Mouse (Mus musculus): ENCODE results near the gene Cables2.
"Not testable (repeated sequence)": the region's sequence is repeated elsewhere in the genome, so short reads cannot be mapped to it uniquely, and the experiment has no call there.

Gene Cables2

DNA sequence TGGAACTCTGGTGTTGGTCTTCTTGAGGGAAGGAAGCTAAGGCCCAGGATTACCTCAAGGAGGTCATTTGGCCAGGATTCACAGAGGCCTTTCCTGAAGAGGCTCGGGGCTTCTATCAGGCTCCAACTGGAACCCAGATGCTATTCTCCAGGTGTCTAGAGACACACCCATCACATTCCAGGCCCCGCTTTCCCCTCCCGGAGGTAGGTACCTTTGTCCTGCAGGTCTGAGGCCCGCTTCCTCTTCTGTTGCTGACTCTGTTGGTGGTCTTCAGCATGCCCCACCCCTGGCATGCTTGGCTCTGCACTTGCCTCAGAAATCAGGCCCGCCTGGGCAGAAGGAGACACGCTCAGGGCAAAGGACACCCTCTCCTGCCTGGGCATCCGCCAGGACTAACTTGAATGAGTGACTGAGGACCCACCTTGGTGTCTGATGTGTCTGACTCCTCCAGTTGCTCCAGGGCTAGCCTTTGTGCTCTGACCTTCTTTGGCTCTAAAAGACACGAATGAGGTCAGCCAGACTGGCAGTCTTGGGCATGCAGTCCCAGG, 4.6 kb upstream of the Cables2 start:
- no peak for DNase-seq (ENCODE audit: low read depth, low spot score)

DNA sequence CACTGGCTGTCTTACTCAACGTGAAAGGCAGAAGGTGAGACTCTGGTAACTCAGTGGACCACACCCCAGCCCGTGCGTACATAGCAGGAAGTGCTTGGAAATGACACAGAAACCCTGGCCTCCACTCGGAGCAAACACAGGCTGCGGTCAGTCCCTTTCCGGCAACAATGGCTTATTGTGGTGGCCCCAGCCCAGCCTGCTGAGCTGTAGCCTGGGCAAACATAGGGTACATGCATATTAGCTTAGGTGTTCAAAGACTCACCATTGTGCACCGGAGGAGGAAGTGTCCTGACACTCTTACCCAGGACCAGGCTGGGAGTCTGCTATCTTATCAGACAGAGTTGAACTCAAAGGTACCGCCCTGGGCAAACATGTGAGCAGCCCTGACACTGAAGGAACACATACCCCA, 3.6 kb upstream of the Cables2 start:
- no peak for DNase-seq (ENCODE audit: low read depth, low spot score)

DNA sequence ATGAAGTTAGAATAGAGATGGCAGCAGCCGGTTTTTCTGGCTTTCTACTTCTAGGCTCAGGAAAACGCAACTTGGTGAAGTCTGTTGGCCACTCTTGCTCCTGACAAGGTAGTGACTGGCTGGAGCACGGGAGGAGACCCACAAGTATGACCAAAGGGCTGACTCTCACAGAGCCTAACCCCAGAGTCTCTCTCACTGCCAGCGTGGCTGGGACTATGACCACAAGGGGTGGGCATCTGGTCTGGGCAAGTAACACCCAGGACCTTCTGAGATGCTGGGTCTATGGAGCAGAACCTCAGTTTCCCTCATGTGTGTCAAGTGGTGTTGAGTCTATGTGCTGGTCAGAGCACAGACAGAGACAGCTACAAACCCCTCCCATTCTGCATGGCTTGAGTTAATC, 3.1 kb upstream of the Cables2 start:
- no peak for DNase-seq (ENCODE audit: low read depth, low spot score)

DNA sequence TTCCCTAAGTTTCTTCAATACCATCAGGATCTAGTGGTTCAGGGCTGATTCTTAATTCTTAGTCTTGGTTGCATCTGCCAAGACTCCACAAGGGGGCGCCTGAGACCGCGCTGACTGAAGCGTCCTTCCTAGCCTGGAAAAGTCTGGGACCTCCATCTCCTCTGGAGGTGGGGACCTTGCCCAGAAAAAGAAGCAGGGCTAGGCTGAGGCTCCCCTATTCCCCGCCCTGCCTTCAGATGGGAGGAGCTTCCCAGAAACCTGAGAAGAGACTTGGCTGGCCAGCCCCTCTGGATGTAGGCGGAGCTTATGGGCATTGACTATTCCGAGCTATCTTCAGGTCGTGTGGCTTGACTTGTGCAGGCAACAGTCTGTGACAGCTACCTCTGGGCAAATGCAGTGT, 2.5 kb upstream of the Cables2 start:
- DNase-seq (ENCODE audit: low read depth, low spot score): peak; percentile 86

DNA sequence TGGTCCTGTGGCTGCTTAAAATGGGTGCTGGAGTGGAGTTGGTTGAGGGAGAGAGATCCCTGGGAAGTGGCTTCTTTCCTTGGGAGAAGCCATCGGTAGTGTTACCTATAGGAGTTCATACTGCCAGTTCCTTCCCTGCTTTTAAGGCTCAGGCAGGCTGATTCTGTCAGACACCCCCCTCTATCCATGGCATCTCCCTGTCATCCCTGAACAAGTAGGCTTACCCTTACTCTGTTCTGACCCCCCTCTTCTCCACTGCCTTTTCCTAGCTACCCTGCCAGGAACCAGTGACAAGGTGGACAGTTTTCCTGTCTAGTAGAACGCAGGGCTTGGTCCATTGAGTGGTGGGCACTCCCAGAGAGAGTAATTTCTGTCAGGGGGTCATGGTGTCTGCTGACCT, 1.2 kb upstream of the Cables2 start:
- no peak for DNase-seq (ENCODE audit: low read depth, low spot score)

DNA sequence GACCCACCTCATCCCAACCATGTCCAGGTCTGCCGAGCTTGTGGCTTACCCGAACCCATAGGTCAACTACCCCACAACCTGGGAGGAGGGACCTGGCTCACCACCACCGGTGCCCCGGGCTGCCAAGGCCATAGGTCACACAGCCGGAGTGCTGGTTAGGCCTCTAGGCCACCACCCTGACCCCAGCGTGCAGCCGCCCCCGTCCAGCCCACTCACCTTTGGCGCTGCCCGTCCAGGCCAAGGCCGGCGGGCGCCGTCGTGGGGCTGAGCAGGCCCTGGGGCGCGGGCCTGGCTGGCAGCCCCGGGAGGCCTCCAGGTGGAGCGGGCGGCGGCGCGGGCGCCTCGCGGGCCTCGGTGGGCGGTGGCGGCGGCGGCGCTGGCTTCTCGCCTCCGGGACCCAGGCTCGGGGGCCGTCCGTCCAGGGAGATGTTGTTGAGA, 393 bp downstream of the Cables2 start:
- DNase-seq (ENCODE audit: low read depth, low spot score): no peak

DNA sequence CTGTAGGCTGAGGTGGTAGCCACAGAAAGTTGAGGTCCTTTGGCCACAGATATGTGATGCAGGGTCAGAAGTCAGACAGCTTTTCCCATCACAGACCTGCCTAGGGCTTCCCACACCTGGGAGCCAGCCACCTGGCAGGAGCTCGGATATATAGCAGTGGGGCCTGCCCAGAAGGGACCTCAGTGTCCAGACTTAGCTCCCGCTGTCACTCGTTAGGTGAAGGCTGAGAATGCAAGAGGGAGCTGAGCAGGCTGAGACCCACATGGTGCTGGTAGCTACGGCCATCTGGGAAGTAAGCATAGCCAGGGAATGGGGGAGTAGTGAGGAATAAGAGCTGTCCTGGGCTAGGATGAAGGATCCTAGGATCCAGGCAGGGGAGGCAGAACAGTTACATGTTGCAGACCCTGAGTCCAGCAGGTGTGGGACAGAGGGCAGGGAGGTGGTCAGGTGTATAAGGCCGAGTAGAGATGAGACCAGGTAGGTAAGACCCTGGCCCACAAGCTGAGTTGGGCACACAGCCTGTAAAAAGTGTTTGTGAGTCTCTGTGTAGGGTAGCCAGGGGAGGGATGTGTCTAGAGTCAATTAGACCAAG, 1.4 kb downstream of the Cables2 start:
- no peak for DNase-seq (ENCODE audit: low read depth, low spot score)

DNA sequence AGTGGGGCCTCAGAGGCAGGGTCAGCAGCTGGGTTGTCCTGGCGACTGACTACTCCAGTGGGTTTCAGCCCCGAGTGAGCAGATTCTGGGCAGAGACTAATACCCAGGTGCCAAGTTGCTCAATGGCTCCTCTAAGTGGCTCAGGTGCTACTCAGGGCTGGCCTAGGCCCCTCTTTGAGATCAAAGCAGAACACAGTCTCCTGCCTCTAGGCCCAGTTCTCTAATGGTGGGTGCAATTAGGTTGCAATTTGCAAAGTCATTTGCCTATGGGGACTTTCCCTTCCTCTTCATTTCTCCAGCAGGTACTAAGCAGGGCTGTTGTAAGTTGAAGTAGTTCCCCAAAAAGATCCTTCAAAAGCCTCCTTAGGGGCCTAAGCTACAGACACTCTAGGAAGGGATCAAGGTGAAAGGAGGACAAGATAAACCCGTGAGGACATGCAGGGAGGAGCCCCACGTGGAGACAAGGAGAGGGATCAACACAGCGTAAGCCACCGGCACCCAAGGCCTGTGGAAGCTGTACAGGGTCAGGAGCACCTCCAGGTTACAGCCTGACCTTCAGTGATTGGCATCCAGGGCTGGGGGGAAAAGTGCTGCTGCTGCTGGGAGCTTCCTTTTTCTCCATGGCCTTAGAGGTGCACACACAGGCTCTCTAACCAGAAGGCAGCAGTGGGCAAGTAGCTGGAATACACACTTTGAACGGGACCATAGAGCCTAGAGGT, 2.6 kb downstream of the Cables2 start:
- no peak for DNase-seq (ENCODE audit: low read depth, low spot score)

DNA sequence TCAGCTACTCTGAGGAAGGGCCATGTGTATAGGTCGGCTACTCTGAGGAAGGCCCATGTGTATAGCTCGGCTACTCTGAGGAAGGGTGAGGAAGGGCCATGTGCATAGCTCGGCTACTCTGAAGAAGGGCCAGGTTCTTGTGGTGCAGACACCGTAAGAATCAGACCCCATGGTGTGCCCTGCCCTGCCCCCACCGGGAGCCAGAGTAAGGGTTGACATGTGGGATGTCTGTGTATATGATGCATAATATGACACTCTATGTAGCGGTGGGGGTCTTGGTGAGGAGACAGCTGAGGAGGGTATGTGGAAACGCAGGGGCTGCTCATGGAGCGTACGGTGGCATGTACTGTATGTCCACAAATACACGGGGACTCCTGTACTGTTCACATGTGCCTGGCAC, 4.0 kb downstream of the Cables2 start:
- DNase-seq (ENCODE audit: low read depth, low spot score): no peak

DNA sequence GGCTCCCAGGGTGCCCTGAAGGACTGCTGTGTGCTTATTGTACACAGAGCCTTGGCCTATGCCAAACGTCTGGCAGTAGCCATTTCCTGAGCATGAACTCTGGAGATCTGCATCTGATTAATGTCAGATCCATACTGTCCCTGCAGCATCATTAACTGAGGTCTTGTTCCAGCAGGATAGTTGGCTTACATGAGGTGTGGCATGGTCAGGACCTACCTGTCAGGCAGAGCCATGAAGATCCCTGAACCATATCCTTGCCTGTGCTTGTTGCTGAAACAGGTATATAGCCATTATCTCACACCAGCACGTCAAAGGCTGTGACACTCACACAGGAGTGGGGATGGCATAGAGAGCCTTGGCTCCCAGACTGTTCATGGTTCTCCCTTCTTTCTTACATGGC, 5.3 kb downstream of the Cables2 start:
- no peak for DNase-seq (ENCODE audit: low read depth, low spot score)

DNA sequence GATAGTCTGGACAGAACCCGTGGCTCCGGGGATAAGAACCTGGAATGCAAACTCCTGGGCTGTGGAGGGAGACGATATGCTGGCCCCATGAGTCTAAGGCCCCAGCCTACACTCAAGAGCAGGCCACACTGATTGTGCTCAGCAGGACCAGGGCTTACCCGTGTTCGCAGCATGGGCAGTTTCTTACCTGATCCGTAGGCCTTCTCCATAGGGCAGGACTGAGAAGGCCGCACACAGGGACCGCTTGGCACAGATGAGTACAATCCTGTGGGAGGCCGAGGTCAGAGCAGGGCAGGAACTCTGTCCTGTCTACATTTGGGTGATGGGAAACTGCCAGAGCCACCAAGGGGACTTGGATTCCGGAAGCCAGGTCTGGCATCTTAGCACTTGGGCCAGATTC, 10.4 kb downstream of the Cables2 start:
- no peak for DNase-seq (ENCODE audit: low read depth, low spot score)

DNA sequence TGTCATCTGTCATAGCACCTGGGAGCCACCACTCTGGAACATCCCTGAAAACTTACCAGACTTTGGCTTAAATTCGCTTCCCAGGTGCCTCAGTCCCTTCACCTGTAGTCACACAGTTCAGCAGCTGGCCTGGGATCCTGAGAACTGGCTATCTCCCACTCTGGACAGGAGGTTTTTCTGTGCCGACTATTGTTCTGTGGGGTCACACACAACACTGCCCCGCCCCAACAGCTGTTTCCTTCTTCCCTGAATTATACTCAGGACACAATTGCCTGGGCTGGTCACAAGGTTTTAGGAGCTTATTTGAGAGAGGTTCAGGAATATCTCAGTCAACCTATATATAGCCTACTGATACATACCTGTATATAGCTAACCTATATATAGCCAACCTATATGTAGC, 10.9 kb downstream of the Cables2 start:
- no peak for DNase-seq (ENCODE audit: low read depth, low spot score)

DNA sequence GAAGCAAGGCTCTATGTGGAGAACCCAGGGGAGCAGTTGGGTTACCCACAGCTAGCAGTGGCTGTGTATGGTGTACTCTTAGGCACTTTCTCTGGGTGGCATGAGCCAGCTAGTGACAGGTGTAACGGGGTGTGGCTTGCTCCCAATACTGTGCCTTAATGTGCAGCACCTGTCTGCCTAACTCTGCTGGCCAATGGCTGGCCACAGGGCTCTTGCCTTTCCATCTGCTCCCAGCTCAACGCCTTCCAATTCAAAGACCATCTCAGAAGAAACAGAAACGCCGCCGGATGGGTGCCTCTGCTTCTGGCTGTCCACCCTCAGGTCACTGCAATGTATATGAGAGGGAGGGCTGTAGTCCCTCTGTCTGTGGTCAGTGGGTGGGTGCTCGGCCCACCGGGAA, 11.4 kb downstream of the Cables2 start:
- no peak for DNase-seq (ENCODE audit: low read depth, low spot score)

DNA sequence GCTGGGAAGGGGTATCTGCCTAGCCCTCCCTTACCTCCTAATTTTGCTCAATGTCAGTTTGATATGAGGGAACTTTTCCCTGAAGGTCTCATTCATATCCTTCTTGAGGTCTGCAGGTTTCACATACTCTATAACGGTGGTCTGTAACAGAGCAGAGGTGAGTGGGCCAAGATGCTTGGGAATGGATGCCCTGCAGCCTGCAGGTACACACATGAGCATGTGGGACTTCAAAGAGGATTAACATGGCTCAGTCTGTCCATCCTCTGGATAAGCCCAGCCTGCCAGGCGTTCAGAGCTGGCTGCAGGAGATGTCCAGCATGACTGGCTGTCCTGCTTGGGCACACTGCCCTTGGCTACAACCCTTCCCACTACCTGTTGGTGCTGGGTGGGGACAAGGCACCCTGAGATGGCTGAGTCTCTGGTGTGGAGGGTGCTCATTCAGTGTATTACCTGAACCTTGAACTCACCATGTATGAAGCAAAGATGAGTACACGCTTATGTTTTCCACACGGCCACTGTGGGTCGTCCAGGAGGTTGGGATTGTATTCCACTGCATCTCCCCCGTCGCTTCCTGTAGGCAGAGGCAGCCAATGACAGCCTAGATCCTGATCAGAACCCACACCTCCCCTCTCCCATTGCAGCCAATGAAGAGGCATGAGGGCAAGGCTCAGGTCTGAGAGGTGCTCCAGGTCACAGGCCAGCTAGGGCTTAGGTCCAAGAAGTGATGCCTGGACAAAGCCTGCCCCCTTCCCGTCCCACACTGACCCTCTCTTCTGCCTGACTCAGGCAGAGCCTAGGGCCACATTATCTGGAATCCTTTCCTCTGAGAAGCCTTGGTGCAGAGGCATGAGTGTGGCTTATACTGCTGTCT, 12.5 kb downstream of the Cables2 start:
- no peak for DNase-seq (ENCODE audit: low read depth, low spot score)

DNA sequence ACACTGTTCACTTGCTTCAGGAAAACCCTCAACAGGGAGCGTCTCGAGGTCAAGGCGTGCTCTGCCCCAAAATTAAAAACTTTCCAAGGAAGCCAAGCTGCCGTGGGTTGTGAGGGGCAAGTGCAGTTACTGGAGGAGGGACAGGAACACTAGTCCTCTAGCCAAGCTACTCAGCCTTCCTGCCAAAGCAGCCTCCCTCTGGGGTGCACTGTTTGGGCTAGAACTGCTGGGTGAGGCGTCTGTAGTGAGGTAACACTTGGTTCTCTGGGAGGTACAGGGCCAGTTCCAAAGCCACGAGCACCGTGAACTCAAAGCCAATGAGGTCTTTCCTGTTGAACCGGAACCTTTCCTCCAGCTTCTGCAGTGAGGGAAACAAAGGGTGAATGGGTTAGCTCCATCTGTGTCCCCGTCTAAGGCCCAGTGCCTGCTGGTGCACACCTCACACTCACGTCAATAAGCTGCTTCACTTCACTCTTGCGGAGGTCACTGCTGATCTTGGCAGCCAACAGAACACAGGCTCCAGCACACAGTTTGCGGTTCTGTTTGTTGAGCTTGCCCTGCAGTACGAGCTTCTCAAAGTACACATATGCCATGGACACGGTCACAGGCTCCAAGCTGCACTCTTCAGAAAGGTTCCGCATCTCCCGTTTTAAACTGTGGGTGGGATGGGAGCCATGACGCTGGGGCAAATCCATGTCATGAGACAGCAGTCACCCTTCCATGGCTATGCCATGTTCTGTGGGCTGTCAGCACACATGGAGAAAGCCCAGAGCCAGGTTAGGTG, 13.3 kb downstream of the Cables2 start:
- not testable (repeated sequence) for DNase-seq (ENCODE audit: low read depth, low spot score)

DNA sequence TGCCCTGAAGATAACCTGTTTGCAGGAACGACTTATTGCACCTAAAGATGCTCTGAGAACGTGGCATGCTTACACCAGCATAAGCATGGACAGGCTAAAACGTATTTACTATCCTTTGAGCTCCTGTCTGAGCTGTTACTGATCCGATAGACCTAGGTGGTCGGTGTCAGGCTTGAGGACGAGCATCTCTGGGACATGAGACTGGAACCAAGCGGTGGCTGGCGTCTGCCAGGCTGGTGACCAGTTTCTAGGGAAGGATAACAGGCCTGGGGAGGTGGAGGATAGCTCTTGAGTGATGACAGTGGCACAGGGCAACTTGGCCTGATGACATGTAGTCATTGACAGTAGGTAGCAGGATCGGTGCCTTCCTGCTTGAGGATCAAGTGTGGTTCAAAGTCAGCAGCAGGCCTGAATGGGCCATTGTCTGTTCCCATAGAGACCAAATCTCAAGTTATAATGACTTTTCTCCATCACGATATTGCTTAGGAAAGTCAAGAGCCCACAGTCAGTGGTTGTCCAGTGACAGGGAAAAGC, 14.3 kb downstream of the Cables2 start:
- not testable (repeated sequence) for DNase-seq (ENCODE audit: low read depth, low spot score)

DNA sequence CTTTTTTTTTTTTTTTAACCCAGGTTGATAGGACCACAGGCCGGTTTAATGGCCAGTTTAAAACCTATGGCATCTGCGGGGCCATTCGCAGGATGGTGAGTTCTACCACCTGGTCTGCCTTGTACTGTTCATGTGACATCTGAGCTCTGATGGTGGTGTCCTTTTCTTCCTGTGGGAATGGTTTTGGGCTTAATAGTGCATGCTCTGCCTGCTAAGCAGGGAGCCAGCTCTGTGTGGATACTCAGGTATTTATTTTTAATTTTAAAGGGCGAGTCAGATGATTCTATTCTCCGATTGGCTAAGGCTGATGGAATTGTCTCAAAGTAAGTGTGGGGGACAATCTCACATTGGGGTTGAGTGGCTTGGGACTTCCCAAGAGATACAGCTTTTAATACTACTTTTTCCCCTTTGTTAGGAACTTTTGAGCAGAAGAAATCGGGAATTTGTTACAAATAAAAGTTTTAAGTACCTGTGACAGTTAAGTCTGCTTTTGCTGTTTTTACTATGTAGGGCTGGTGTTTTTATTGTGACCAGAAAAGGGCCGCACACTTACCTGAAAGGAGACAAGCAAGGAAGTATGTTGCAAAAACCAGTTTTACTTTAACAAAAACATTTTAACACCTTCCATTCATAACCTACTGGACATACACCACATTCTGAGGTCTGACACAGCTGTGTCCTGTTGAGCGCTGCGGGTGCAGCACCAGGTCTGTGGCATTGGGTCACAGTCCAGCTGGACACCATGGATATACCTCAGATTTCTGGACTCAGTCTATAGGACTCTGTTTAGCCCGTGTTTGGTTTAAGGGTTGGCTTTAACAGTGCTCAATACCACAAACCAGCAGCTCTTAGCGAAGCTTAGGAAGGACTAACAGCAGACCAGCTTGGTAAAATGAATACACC, 15.1 kb downstream of the Cables2 start:
- DNase-seq (ENCODE audit: low read depth, low spot score): no peak

DNA sequence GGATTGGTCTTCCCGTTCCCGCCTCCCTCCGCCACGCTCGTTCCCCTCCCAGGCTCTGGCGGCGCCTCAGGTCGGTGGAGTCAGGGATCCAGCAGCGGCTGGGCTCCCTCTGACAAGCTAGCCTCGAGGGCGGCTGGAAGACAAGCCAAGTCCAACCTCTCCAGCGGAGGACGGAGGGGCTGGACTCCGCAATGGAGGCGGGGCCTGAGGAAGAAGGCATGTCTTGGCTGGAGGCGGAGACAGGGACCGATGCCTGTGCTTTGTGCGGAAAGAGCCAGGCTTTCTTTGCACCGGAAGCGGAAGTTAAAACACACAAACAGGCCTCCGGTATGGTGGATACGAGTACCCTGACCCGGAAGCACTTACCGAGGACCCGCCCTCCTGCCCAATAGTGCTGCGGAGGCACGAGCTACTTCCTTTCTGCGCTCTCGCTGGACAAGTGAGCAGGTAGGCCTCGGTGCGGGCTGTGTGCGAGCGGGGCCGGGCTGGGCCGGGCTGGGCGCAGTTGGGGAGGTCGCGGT, 16.2 kb downstream of the Cables2 start, which contains the start of gene Rps21:
TSS of gene Rps21 (plus strand) at position 377 of the 521 bp plus-strand sequence.
- DNase-seq (ENCODE audit: low read depth, low spot score): peak; percentile 98

DNA sequence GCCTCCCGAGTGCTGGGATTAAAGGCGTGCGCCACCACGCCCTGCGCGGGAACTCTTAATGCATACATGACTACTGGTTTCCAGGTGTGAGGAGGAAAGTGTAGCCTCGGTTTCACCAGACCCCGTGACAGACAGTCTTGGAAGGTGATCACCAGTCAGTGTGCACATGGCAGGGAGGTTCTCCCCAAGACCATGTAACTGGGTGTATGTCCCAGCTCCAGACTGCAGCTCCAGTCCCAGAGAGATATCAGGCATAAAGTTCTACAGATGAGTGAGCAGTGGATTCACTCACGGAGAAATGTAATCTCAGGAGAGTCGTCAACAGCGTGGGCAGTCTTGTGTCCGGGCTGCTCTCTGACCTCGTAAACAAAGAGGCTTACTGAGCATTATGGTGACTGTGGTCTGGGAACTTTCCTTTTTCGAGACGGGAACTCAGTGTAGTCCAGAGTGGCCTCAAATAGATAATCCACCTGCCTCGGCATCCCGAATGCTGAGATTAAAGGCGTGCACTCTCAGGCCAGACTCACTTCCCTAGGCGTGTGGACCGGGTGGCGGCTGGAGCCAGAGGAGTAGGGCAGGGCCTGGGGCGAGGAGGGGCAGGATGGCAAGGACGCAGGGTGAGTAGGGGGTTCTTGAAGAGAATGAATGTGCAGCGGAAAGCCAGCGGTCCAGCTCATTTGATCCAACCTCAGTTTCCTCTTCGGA, 16.8 kb downstream of the Cables2 start:
- no peak for DNase-seq (ENCODE audit: low read depth, low spot score)
